Mouse (Mus musculus) retina, embryonic 14.5 days (tissue): ENCODE results near the gene 2310050C09Rik.

Experiments used
- DNase-seq: peaks from one replicate; pipeline ENCODE4 v3.0.0-alpha.2; 2015; ENCODE audit warnings: low spot score

2310050C09Rik gene

DNA sequence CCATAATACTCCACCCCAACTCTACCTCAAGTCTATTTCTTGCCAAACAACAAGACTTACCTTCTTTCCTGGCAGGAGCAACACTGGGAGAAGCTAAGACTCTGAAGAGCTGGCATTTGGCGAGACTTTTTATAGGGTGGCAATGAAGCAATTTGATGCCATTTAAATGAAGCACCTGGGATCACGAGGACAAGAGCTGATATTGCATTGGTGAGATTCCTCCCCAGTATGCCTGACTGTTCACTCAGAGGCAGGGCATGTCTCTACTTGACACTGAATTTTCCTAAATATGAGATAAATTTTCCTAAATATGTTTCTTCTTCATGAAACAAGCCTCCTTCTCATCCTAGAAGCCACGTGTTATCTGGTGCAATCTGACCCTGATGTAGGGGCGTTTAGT, at the start of gene 2310050C09Rik:
2310050C09Rik (minus strand) TSS at position 101 of the 400 bp plus-strand sequence.
- no peak for DNase-seq

- peak; percentile 76 for DNase-seq
Measured at GRCm38 (mm10) chr3:92907571-92907970, 37.6 kb upstream of the 2310050C09Rik start.

DNA sequence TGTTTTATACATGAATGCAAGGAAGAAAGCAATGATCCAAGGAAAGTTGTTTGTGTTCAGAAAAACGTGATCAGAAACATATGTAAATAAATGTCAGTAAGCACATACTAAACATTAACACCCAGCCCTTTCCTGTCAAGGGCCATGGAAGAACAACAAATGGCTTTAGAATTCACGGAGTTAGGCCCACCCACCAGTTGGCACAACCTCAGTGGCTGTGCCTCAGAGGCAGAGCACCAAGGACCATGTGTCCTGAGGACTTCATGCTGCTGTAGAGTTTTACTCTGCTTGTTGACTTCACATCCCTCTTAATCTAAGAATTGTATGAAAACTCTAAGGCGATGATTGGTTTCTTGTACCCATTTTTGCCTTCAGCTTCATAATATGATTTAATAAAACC, 35.2 kb upstream of the 2310050C09Rik start:
- no peak for DNase-seq

DNA sequence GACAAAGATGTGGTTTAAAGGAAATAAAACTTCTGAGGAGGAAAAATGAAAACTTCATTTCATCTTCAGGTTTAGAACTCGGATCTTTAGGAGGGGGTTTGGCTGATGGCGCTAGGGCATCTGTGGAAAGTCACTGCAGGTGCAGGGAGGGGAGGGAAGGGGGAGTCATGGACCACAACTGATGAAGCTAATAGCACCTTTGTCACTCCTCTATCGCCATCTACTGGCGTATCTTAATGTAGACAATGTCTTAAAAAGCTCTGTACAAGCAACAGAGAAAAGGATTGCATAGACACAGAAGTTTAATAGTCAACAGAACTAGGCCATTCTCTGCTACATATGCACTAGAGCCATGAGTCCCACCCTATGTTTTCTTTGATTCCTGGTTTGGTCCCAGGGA, 33.6 kb upstream of the 2310050C09Rik start:
- DNase-seq, result peak; percentile 74

DNA sequence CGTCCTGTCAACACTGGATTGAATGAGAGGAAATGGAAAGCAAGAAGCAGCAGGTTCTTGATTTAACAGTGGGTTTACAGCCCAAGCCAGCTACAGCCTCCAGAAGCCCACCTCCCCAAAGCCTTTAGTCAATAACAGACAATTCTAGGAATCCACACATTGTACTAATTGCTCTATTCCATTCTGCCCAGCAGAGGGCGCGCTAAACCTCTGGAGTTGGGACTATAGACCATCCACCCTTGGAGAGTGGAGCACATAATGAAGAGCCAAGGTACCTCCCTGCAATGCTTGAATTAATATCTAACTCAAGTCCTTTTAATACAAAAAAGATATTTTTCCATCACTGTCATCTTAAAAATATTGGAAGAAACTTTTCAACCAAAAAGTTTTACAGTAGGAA, 33.0 kb upstream of the 2310050C09Rik start:
- DNase-seq, result peak; percentile 60

GRCm38 (mm10) chr3:92894489-92894888, 24.5 kb upstream of the 2310050C09Rik start:
- DNase-seq, result no peak

DNA sequence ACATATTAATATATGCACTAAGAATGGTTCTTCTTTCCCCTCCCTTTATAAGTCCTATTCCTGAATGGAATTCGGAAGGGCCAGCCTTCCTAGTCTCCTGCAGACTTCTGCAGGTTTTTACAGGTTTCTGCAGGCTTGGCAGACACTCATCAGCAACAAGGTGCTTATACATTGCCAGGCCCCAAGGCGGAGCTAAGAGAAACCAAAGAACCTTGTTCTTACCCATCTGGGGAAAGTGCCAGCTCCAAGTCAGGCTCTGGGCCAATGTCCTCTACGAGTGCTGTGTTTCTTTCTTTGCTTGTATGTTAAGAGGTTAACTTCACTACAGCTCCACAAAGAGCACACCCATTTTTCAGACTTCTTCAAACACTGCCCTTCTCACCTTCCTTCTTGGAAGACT, 24.0 kb upstream of the 2310050C09Rik start:
- DNase-seq, result no peak

DNA sequence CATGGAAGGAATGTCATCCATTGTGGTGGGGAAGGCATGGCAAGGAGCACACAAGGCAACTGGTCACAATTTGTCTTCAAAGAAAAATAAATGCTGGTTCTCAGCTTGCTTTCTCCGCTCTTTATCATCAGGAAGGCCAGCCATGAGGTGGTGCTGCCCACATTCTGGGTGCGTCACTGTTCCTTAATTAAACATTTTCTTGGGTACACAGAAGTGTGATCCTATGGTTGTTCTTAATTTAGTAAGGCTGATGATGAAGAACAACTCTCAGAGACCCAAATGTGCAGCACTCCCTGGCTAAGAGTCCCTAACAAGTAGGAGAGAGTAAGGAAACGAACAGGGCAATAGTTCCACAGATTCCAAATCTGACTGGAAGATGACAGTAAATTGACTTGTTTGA, 4.2 kb upstream of the 2310050C09Rik start:
- DNase-seq, result no peak

- DNase-seq, result no peak
Measured at GRCm38 (mm10) chr3:92851186-92851585, 18.8 kb downstream of the 2310050C09Rik start, which contains the start of gene Lce1l. Lce1l (minus strand) TSS chr3:92851286.

DNA sequence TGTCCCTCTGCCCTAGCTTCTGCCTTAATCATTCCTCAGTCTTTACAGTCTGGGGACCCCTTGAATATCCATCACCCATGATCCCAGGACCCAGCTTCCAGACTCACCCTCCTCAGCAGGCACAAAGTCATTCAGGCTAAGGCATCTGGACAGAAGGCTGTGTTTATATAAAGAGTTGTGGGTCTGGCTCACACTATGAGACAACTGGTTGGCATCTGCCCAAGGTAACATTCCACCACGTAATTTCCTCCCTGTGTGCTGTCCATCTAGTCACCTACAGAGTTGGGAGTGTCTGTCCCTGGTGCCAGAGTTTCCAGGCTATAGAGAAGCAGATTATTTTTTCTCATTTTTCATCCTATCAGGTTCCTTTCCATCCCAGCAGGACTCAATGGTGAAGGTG, 42.9 kb downstream of the 2310050C09Rik start, which contains the start of gene Kprp:
Kprp (minus strand) TSS at position 140 of the 400 bp plus-strand sequence.
- no peak for DNase-seq

DNA sequence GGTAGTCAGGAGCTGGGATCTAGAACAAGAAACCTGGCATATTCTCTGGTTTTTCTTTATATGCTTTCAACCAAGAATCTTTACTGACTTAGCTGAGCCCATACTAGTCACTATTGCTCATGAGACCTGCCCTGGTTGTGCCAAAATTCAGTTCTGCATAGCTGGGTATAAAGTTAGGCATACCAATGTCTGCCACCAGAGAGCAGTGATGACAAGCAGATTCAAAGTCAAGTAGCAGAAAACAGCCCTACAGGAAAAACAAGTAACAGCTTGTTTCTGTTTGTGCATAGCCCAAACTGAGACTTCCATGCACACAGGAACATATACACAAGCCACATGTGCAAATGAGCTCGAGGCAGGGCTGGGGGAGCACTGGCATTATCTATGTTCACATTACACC, 44.2 kb downstream of the 2310050C09Rik start:
- no peak for DNase-seq
